In the genomic region with DNA sequence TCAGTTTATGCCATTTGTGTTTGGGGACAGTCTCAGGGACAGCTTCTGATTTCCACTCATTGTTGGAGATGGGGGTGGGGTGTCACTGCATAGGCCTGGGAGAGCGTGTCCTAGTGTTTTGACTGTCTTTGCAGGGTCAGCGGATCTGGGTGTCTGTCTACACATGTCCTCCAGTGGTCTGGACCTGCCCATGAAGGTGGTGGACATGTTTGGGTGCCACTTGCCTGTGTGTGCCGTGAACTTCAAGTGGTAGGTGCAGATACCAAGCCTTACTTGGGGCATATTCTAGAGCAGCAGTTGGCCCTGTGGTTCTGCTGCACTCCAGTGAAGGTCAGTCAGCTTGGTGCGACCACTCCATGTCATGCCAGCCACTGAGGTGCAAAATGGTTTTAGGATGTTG, we compare ENCODE assay signal across 31 mouse cellular contexts. TPM values are rescaled to one million over a fixed set of nuclear protein-coding genes. Genes with fewer than 3 reads are reported as not detected.
"Had no signal": no experiment of that assay in that cellular context is flagged by ENCODE, and none has a peak within 500 bp of the region (broad histone marks: within the 10 kb centered on the region; RNA-seq: fewer than 3 reads in every experiment).

No protein-coding gene starts in this region.

- DNase-seq: left cerebral cortex, postnatal 4 days; liver; liver, embryonic 13.5 days; liver, postnatal 0 days; lung, adult 18-20 months; lung, adult 2 months; lung, embryonic 14.5 days; lung, postnatal 10 days; lung, postnatal 14 days; lung, postnatal 36 days; lung, postnatal 4 days; midbrain, embryonic 14.5 days had no signal

- H3K27ac ChIP-seq: left cerebral cortex, adult 2 months; limb, embryonic 10.5 days; limb, embryonic 12.5 days; limb, embryonic 13.5 days; limb, embryonic 15.5 days; liver, embryonic 12.5 days; liver, embryonic 13.5 days; liver, embryonic 14.5 days; liver, embryonic 15.5 days; lung, embryonic 15.5 days; macrophage; midbrain, embryonic 10.5 days; midbrain, embryonic 12.5 days; midbrain, embryonic 13.5 days; midbrain, embryonic 15.5 days; neural tube, embryonic 12.5 days had no signal

- H3K4me3 ChIP-seq: left cerebral cortex, adult 2 months; limb, embryonic 10.5 days; limb, embryonic 12.5 days; limb, embryonic 13.5 days; limb, embryonic 15.5 days; liver, embryonic 12.5 days; liver, embryonic 13.5 days; liver, embryonic 15.5 days; lung, embryonic 15.5 days; megakaryocyte, embryonic 14.5 days; midbrain, embryonic 10.5 days; midbrain, embryonic 12.5 days; midbrain, embryonic 13.5 days; midbrain, embryonic 15.5 days; neural tube, embryonic 12.5 days had no signal

- ATAC-seq: liver, embryonic 12.5 days; liver, postnatal 0 days; lung, postnatal 0 days; midbrain, embryonic 13.5 days; midbrain, embryonic 15.5 days had no signal

- H3K9ac ChIP-seq: limb, embryonic 12.5 days; limb, embryonic 13.5 days; limb, embryonic 15.5 days; liver, embryonic 12.5 days; liver, embryonic 13.5 days; liver, embryonic 14.5 days; liver, embryonic 15.5 days; liver, postnatal 0 days; lung, embryonic 14.5 days; lung, embryonic 15.5 days; midbrain, embryonic 12.5 days; midbrain, embryonic 13.5 days; midbrain, embryonic 15.5 days; neural tube, embryonic 12.5 days had no signal

- H3K9me3 ChIP-seq: limb, embryonic 10.5 days; limb, embryonic 12.5 days; limb, embryonic 13.5 days; limb, embryonic 15.5 days; liver, embryonic 12.5 days; liver, embryonic 13.5 days; liver, embryonic 15.5 days; lung, embryonic 15.5 days; megakaryocyte, embryonic 14.5 days; midbrain, embryonic 10.5 days; midbrain, embryonic 12.5 days; midbrain, embryonic 13.5 days; midbrain, embryonic 15.5 days; neural tube, embryonic 12.5 days had no signal

- H3K27me3 ChIP-seq: limb, embryonic 12.5 days; limb, embryonic 13.5 days; limb, embryonic 15.5 days; liver, embryonic 12.5 days; liver, embryonic 13.5 days; liver, embryonic 15.5 days; lung, embryonic 15.5 days; megakaryocyte, embryonic 14.5 days; midbrain, embryonic 12.5 days; midbrain, embryonic 13.5 days; midbrain, embryonic 15.5 days; neural tube, embryonic 12.5 days had no signal

- H3K4me1 ChIP-seq: limb, embryonic 10.5 days; limb, embryonic 12.5 days; limb, embryonic 13.5 days; limb, embryonic 15.5 days; liver, embryonic 12.5 days; liver, embryonic 13.5 days; liver, embryonic 15.5 days; lung, embryonic 15.5 days; megakaryocyte, embryonic 14.5 days; midbrain, embryonic 10.5 days; midbrain, embryonic 12.5 days; midbrain, embryonic 13.5 days; midbrain, embryonic 15.5 days; neural tube, embryonic 12.5 days had no signal

- H3K4me2 ChIP-seq: limb, embryonic 12.5 days; limb, embryonic 13.5 days; limb, embryonic 15.5 days; liver, embryonic 11.5 days; liver, embryonic 12.5 days; liver, embryonic 13.5 days; liver, embryonic 15.5 days; lung, embryonic 14.5 days; lung, embryonic 15.5 days; midbrain, embryonic 11.5 days; midbrain, embryonic 12.5 days; midbrain, embryonic 13.5 days; midbrain, embryonic 15.5 days; neural tube, embryonic 12.5 days had no signal

RNA-seq across cellular contexts. Expression of a gene that starts 20.3 kb away (rescaled TPM):
- polyA plus RNA-seq: macrophage had no signal
